Comparison of ENCODE assay signal across 9 mouse cellular contexts in genomic region chr11:21079851-21080362, GRCm38 (mm10). TPM values are rescaled to one million over a fixed set of nuclear protein-coding genes. Genes with fewer than 3 reads are reported as not detected.
DNase-seq lines count a peak whose midpoint lies in the region; ATAC-seq lines count a peak whose summit lies in the region.
"Had no signal": no experiment of that assay in that cellular context is flagged by ENCODE, and none has a peak within 500 bp of the region (broad histone marks: within the 10 kb centered on the region; RNA-seq: fewer than 3 reads in every experiment).

No protein-coding gene starts in this region.

- H3K4me3 ChIP-seq in heart, embryonic 11.5 days (ENCODE audit: low read depth, low read length): no peak overlapping the region
- no peak overlapping the region for H3K4me3 ChIP-seq in intestine, embryonic 16.5 days (ENCODE audit: low read length)
- no peak overlapping the region for H3K4me3 ChIP-seq in midbrain, embryonic 14.5 days (replicated peaks; ENCODE audit: low read depth, low read length)
- H3K4me3 ChIP-seq: hindbrain, embryonic 12.5 days had no signal

- H3K27ac ChIP-seq in heart, embryonic 11.5 days (ENCODE audit: low read depth, low read length): no peak overlapping the region
- no peak overlapping the region for H3K27ac ChIP-seq in intestine, embryonic 16.5 days (ENCODE audit: low read length)
- no peak overlapping the region for H3K27ac ChIP-seq in midbrain, embryonic 14.5 days (replicated peaks; ENCODE audit: low read depth, low read length)
- H3K27ac ChIP-seq: hindbrain, embryonic 12.5 days had no signal

- H3K9ac ChIP-seq in heart, embryonic 11.5 days (ENCODE audit: low read depth, low read length): no peak overlapping the region
- no peak overlapping the region for H3K9ac ChIP-seq in intestine, embryonic 16.5 days (ENCODE audit: low read depth, low read length)
- no peak overlapping the region for H3K9ac ChIP-seq in midbrain, embryonic 14.5 days (replicated peaks; ENCODE audit: low read length)
- H3K9ac ChIP-seq: hindbrain, embryonic 12.5 days had no signal

- no peaks in the 10 kb centered on the region for H3K36me3 ChIP-seq in heart, embryonic 11.5 days (ENCODE audit: control insufficient read depth, insufficient read depth, low read length)
- no peaks in the 10 kb centered on the region for H3K36me3 ChIP-seq in intestine, embryonic 16.5 days (ENCODE audit: control insufficient read depth, insufficient read depth, low read length)
- H3K36me3 ChIP-seq in midbrain, embryonic 14.5 days (ENCODE audit: control insufficient read depth, insufficient read depth, low read length): no peaks in the 10 kb centered on the region
- H3K36me3 ChIP-seq: hindbrain, embryonic 12.5 days had no signal

- H3K4me1 ChIP-seq in heart, embryonic 11.5 days (ENCODE audit: control insufficient read depth, insufficient read depth, low read length): peaks cover 15% of the 10 kb centered on the region
- H3K4me1 ChIP-seq in intestine, embryonic 16.5 days (ENCODE audit: control insufficient read depth, insufficient read depth, low read length): 0 out of 2 replicates have a peak, but pooled peaks cover 4% of the 10 kb centered on the region
- H3K4me1 ChIP-seq in midbrain, embryonic 14.5 days (ENCODE audit: control insufficient read depth, insufficient read depth, low read length): no peaks in the 10 kb centered on the region
- H3K4me1 ChIP-seq: hindbrain, embryonic 12.5 days had no signal

- no peaks in the 10 kb centered on the region for H3K9me3 ChIP-seq in heart, embryonic 11.5 days (replicated peaks; ENCODE audit: control insufficient read depth, low read length)
- H3K9me3 ChIP-seq in intestine, embryonic 16.5 days (ENCODE audit: control insufficient read depth, low read length): no peaks in the 10 kb centered on the region
- no peaks in the 10 kb centered on the region for H3K9me3 ChIP-seq in midbrain, embryonic 14.5 days (ENCODE audit: control insufficient read depth, low read length)
- H3K9me3 ChIP-seq: hindbrain, embryonic 12.5 days had no signal

- peak; percentile 59 to 70 for DNase-seq in heart, adult 9 months (ENCODE audit: low spot score in 2 of 2)
- DNase-seq in fibroblast of lung, adult 2 months (ENCODE audit: low read depth): peak; percentile 45
- DNase-seq in midbrain, embryonic 14.5 days: no peak
- DNase-seq in neural tube, embryonic 10.5 days (ENCODE audit: extremely low spot score, low spot score): no peak
- DNase-seq: cerebellum, postnatal 36 days had no signal

- ATAC-seq in heart, embryonic 11.5 days (replicated peaks; ENCODE audit: insufficient number of reproducible peaks, low FRiP score, low TSS enrichment): no peak
- peak; percentile 64 for ATAC-seq in intestine, embryonic 16.5 days
- ATAC-seq in megakaryocyte progenitor cell, adult 5-6 weeks (replicated peaks; ENCODE audit: poor library complexity): peak; percentile 37
- ATAC-seq in midbrain, embryonic 14.5 days (ENCODE audit: low FRiP score, low TSS enrichment): no peak

- H3K27me3 ChIP-seq in heart, embryonic 11.5 days (ENCODE audit: control insufficient read depth, insufficient read depth, low read length): no peaks in the 10 kb centered on the region
- H3K27me3 ChIP-seq in intestine, embryonic 16.5 days (replicated peaks; ENCODE audit: control insufficient read depth, insufficient read depth, low read length): no peaks in the 10 kb centered on the region
- no peaks in the 10 kb centered on the region for H3K27me3 ChIP-seq in midbrain, embryonic 14.5 days (ENCODE audit: control insufficient read depth, insufficient read depth, low read length)
- H3K27me3 ChIP-seq: hindbrain, embryonic 12.5 days had no signal

- H3K4me2 ChIP-seq in heart, embryonic 11.5 days: no peak overlapping the region
- H3K4me2 ChIP-seq in intestine, embryonic 16.5 days (ENCODE audit: low read depth, low read length): no peak overlapping the region
- no peak overlapping the region for H3K4me2 ChIP-seq in midbrain, embryonic 14.5 days (ENCODE audit: low read length)
- H3K4me2 ChIP-seq: hindbrain, embryonic 12.5 days had no signal

- WGBS in heart, embryonic 11.5 days (ENCODE audit: insufficient replicate concordance): 39% methylated on average over 3 of the region's 3 CpGs
- 29% methylated on average over 3 of the region's 3 CpGs for WGBS in intestine, embryonic 16.5 days
- 57% methylated on average over 3 of the region's 3 CpGs for WGBS in midbrain, embryonic 14.5 days

RNA-seq across cellular contexts. Expression of gene Peli1, which starts 11.2 kb away (rescaled TPM):
- polyA plus RNA-seq in heart, embryonic 11.5 days (2014; fragmentation: Nextera tagmentation; extraction: Ambion mirVana): 30.4 and 31.9 TPM in 2 replicates
- 25.7 and 25.8 TPM in 2 replicates for polyA plus RNA-seq in intestine, embryonic 16.5 days (2015; fragmentation: Nextera tagmentation; extraction: Ambion mirVana)
- total RNA-seq in megakaryocyte progenitor cell, adult 5-6 weeks (2015): 18.1 and 21.1 TPM in 2 replicates
- total RNA-seq in megakaryocyte progenitor cell, adult 5-6 weeks (2017): 11.2 and 14.1 TPM in 2 replicates
- 82.4 and 104 TPM in 2 replicates for polyA plus RNA-seq in midbrain, embryonic 14.5 days (2014; fragmentation: Nextera tagmentation; extraction: Ambion mirVana)

Comparison
In these comparisons a context has a peak if more than half of its experiments do, and no peak if none do; other contexts are left out.
1. DNase-seq: peak in heart, adult 9 months (2 of 2) and fibroblast of lung, adult 2 months (single experiment); none in midbrain, embryonic 14.5 days (single experiment) and neural tube, embryonic 10.5 days (single experiment).
2. ATAC-seq: peak in intestine, embryonic 16.5 days (single experiment) and megakaryocyte progenitor cell, adult 5-6 weeks (single experiment); none in heart, embryonic 11.5 days (single experiment) and midbrain, embryonic 14.5 days (single experiment).